Mouse (Mus musculus) bone marrow, adult 2 months (tissue): ENCODE results near the gene Prr18.

Source experiments
- CTCF ChIP-seq: fragments of 200-500 bp; IDR thresholded peaks from 2 replicates; pipeline ENCODE4 v1.5.1; 2011; ENCODE audit warnings: low read length, control low read depth; ENCODE audit not compliant: control insufficient read depth, insufficient read depth
- POLR2A ChIP-seq: fragments of 200-500 bp; IDR thresholded peaks from 2 replicates; pipeline ENCODE4 v1.6.1; 2011; ENCODE audit warnings: low read depth, mild to moderate bottlenecking, control low read depth, low read length, borderline replicate concordance; ENCODE audit not compliant: control insufficient read depth

DNA sequence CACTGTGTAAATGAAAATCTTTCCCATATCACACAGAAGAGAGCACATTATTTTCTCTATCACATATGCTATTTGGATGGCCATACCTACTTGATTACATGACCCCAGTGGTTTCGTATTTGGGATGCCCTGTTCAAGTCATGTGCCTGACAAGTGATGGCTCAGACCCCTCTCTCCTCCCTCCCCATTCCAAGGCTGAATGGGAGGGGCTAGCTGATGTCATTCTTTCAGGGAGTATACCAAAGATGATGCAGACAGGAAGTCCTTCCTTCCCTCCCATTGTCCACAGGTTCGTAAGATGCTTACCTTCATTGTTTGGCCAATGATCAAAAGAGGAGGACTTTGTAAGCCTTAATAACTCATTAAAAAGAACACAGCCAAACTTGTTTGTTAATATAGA is 31.9 kb downstream of the Prr18 start:
- TF ChIP-seq CTCF, result no peak
- TF ChIP-seq POLR2A, result no peak
